Mouse (Mus musculus): Measurements from ENCODE around the gene Ctsw.

The Ctsw gene

GRCm38 (mm10) chr19:5488878-5489571 lies 20.7 kb upstream of the Ctsw start:
- DNase-seq (ENCODE audit: low read depth, low spot score) = peak; percentile 94

- peak; percentile 88 for DNase-seq (ENCODE audit: low read depth, low spot score)
Observed at GRCm38 (mm10) chr19:5487768-5488550, 19.7 kb upstream of the Ctsw start, which contains the start of gene Mus81. Mus81 (minus strand) TSS chr19:5488402.

GRCm38 (mm10) chr19:5486771-5487170 lies 18.5 kb upstream of the Ctsw start:
- DNase-seq (ENCODE audit: low read depth, low spot score) = no peak

GRCm38 (mm10) chr19:5486286-5486685 lies 18.0 kb upstream of the Ctsw start:
- DNase-seq (ENCODE audit: low read depth, low spot score) = no peak

- DNase-seq (ENCODE audit: low read depth, low spot score) = no peak
Observed at GRCm38 (mm10) chr19:5485821-5486220, 17.5 kb upstream of the Ctsw start.

- DNase-seq (ENCODE audit: low read depth, low spot score) = no peak
Observed at GRCm38 (mm10) chr19:5485371-5485770, 17.1 kb upstream of the Ctsw start.

- DNase-seq (ENCODE audit: low read depth, low spot score) = no peak
Observed at GRCm38 (mm10) chr19:5484496-5484895, 16.2 kb upstream of the Ctsw start.

GRCm38 (mm10) chr19:5483386-5484359 lies 15.4 kb upstream of the Ctsw start:
- no peak for DNase-seq (ENCODE audit: low read depth, low spot score)

GRCm38 (mm10) chr19:5481398-5481797 lies 13.1 kb upstream of the Ctsw start:
- no peak for DNase-seq (ENCODE audit: low read depth, low spot score)

- DNase-seq (ENCODE audit: low read depth, low spot score) = no peak
Observed at GRCm38 (mm10) chr19:5480016-5480415, 11.7 kb upstream of the Ctsw start.

- no peak for DNase-seq (ENCODE audit: low read depth, low spot score)
Observed at GRCm38 (mm10) chr19:5477668-5478300, 9.5 kb upstream of the Ctsw start.

GRCm38 (mm10) chr19:5477004-5477667 lies 8.8 kb upstream of the Ctsw start:
- no peak for DNase-seq (ENCODE audit: low read depth, low spot score)

GRCm38 (mm10) chr19:5475069-5475714 lies 6.9 kb upstream of the Ctsw start:
- DNase-seq (ENCODE audit: low read depth, low spot score) = no peak

- DNase-seq (ENCODE audit: low read depth, low spot score) = no peak
Observed at GRCm38 (mm10) chr19:5474281-5475068, 6.2 kb upstream of the Ctsw start.

- peak; percentile 61 for DNase-seq (ENCODE audit: low read depth, low spot score)
Observed at GRCm38 (mm10) chr19:5473720-5474119, 5.4 kb upstream of the Ctsw start, which contains the start of gene Efemp2. Efemp2 (plus strand) TSS chr19:5473954.

GRCm38 (mm10) chr19:5472857-5473256 lies 4.5 kb upstream of the Ctsw start:
- DNase-seq (ENCODE audit: low read depth, low spot score) = no peak

GRCm38 (mm10) chr19:5471846-5472245 lies 3.5 kb upstream of the Ctsw start:
- no peak for DNase-seq (ENCODE audit: low read depth, low spot score)

GRCm38 (mm10) chr19:5466916-5467500 lies 1.3 kb downstream of the Ctsw start:
- no peak for DNase-seq (ENCODE audit: low read depth, low spot score)

- DNase-seq (ENCODE audit: low read depth, low spot score) = no peak
Observed at GRCm38 (mm10) chr19:5465037-5465436, 3.3 kb downstream of the Ctsw start.

Data from embryo, embryonic 11.5 days (tissue).